Mouse (Mus musculus): ENCODE results near the gene Wdr43. TPM values are rescaled to one million over a fixed set of nuclear protein-coding genes. Genes with fewer than 3 reads are reported as not detected.

Wdr43 gene
- polyA plus RNA-seq, 1 experiment, result 6.6 TPM

DNA sequence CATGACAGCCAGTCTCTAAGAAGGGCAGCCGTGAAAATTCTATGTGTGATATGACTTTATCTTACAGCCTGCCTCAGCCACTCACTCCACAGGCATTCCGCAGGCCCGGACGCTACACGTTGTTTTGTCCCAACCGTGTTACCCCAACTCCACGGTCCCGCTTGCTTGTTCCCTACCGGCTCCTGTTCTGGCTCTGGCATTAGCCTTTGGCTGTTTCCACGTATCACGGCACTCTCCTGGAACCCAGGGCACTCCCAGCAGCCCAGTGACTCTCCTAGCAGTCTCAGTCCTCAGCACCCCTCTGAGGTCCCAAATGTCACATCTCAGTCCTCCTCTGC, 82.9 kb downstream of the Wdr43 start:
- DNase-seq (ENCODE audit: low read depth), result no peak

DNA sequence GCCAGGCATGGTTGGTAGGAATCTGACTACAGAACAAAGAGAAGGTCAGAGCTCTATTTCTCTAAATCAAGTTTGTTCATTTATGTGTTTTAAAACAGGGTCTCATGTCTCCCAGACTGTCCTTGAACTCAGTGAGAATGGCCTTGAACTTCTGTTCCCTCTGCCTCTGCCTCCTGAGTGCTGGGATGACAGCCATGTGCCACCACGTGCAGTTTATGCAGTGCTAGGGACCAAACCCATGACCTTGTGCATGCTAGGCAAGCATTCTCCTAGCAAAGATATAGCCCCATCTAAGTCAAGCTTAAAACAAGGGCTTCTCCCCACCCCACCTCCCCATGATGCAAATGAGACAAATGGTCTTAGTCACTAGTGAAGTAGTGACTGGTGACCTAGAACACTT, 89.4 kb downstream of the Wdr43 start:
- DNase-seq (ENCODE audit: low read depth), result no peak

DNA sequence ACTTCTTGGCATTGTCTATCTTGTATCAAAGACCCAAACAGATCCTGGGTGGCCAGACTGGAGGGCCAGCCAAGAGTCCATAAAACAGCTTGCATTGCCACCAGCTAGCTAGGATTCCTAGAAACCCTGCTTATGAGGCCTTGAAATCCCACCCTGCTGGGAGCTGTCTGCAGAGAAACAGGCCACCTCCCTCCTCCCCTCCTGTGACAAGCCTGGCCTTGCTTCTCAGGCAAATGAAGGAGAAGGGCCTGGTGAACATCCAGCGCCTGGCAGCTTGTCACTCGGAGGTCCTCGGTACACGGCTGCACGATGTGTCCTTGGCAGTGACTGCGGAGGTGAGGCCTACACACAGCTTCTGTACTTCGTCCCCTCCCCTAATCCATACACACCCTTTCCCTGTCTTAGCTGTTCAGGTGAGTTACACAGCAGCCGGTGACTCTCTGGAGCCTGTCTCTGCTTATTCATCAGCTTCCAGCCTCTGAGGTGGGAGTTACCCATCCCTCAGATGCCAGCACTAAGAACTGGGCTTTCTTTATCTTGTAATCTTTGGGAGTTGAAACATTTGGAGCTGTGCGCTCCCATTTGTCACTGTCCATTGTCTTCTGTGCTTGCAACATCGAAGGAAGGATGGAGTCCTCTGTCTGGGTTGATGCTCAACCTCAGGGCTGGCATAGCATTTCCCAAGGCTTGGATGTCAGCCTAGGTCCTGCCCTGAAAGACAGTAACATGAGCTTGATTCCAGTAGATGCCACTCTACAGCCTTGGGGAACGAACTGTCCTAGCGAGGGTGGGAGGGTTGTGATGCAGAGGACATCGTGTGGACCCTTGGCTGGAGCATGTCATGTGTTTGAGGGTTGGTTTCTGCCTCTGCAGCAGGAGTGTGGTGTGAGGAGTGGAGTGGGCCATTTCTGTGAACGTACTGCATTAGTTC, 90.1 kb downstream of the Wdr43 start:
- peak; percentile 97 for DNase-seq (ENCODE audit: low read depth)

DNA sequence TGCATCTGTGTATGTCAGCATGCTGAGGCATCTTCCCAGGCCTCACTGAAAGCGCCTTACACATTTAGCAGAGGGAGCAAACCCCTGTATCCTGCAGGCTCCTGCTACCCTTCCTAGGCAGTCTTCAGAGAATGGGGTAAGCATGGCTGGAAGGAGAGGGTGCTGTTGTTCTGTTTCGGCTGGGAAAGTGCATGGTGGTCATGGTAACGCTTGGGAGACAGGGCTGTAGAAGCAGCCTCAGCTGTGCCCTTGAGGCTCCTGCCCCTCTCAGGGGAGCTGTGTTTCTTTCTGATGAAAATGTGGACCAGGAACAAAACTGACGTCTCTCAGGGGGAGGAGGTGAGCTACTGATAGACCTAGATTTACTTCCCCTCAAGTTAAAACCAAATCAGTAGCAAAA, 92.0 kb downstream of the Wdr43 start:
- no peak for DNase-seq (ENCODE audit: low read depth)

Other genes with a start within 250 kb of the Wdr43 start
- gene Gm4707, start 156.0 kb upstream of the Wdr43 start, polyA plus RNA-seq (2012; rRNA removed), result 1.0 and 1.1 TPM in 2 replicates
- gene Smchd1, start 140.6 kb upstream of the Wdr43 start, polyA plus RNA-seq (2012; rRNA removed), result 9.3 and 10.2 TPM in 2 replicates
- gene Ndc80, start 89.0 kb upstream of the Wdr43 start, polyA plus RNA-seq (2012; rRNA removed), result 0.19 and 0.20 TPM in 2 replicates
- 0.09 and 0.37 TPM in 2 replicates for gene Spdya, start 63.8 kb upstream of the Wdr43 start, polyA plus RNA-seq (2012; rRNA removed)
- 2.5 and 2.7 TPM in 2 replicates for gene Togaram2, start 57.4 kb downstream of the Wdr43 start, polyA plus RNA-seq (2012; rRNA removed)
- 0.03 TPM in 1 of 2 replicates, not detected in the other for gene Pcare, start 137.0 kb downstream of the Wdr43 start, polyA plus RNA-seq (2012; rRNA removed)
- gene Clip4, start 152.6 kb downstream of the Wdr43 start, polyA plus RNA-seq (2012; rRNA removed), result 2.4 and 4.5 TPM in 2 replicates

All from gonadal fat pad, adult 2 months (tissue).